Mouse (Mus musculus) gastrocnemius, adult 18-20 months (tissue): ENCODE measurements around the gene Cacna1d. TPM values are rescaled to one million over a fixed set of nuclear protein-coding genes. Genes with fewer than 3 reads are reported as not detected.

Experiments
- DNase-seq: peaks from one replicate; pipeline ENCODE4 v3.0.0; 2021; ENCODE audit warnings: low spot score
- long read RNA-seq, 2 experiments: library from polyadenylated mRNA; stranded (forward); transcript quantifications; one replicate each; pipeline ENCODE4 v2.0.0; 2021
- total RNA-seq, 2 experiments: library from RNA; stranded (reverse); gene quantifications; 2 replicates each; pipeline ENCODE4 v1.2.3; 2021

Gene Cacna1d
- total RNA-seq, result under 1 TPM; 0.26 to 0.37 TPM
- long read RNA-seq, experiment 1, result 0 reads
- long read RNA-seq, experiment 2, partial matches to known transcripts, result 0 of 1 reads
- long read RNA-seq, experiment 2, other reads (novel, unspliced or antisense), result 1 of 1 reads

DNA sequence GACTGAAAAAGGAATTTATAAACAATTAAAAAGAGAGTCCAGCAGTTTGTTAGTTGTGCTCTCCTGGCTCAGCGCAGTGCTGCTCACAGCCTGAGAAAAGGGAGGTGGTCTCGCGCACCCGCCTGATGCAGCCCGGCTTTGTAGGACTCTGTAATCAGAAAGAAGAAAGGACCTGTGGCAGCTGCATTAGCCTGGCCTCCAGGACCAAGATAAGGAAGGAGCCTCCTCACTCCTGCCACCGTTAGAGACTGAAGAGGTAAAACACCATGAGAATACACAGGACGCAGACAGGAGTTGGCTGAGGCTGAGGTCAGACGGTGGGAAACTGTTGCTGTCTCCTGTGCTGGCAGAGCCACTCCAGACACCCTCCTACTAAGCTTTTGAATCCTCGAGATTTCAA lies at the start of gene Cacna1d:
Gene Cacna1d, minus strand, starts transcription at position 114 of the 400 bp plus-strand sequence.
- no peak for DNase-seq

DNA sequence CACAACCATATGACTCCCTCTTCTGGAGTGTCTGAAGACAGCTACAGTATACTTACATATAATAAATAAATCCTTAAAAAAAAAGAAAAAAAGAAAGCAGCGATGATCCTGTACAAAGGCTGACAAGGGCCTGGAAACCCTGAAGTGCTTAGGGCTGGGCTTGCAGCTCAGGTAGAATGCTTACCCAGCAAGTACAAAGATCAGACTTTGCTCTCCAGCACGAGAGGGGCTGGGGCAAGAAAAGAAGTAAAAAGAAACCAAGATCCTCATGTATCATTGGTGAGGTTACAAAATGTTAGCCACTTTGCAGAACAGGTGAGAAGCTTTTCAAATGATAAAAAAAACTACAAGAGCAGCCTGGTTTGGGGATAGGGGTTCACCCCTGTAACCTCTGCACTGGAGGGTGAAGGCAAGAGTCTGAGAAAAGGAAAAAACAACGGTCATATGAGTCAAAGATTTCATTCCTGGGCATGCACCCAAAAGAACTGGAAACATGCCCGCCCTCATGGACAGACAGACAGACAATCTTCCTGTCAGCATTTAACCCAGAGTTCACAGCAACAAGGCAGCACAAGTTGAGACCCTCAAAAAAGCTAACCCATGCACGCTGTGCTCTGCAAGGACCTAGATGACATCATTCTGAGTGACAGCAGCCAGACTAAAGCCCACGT lies 42.7 kb upstream of the Cacna1d start:
- no peak for DNase-seq

DNA sequence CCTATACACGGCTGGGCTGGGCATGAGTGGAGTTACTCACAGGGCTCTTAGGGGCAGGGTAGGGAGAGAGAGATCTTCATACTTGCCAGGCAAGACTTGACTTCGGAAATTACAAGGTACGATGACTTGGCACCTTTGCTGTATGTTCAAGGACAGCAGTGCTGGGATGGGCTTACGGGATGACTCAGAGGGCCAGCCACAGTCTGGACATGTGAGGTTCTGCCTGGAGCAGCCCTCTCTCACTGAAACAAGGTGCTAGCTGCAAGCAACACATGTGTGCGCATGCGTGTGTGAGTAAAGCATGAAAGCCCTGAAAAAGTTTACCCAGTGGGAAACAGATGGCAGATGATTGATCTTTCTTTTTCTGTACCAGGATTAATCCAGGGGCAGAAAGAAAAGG lies 40.6 kb upstream of the Cacna1d start:
- no peak for DNase-seq

DNA sequence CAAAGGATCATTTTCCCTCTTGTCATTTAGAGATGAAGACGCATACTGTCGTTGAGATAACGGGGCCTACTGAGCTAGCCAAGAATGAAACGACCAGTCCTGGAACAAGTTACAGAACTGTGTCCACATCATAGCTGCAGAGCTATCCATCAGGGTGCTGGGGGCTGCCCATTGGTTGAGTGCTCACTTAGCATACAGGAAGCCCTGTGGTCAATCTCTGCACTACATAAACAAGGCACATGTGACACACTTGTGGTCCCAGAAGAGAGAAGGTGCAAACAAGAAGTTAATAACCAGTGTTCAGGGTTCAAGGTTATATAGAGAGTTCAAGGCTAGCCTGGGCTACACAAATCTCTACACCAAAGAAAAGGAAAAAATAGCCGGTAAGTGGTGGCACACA lies 40.2 kb upstream of the Cacna1d start:
- DNase-seq, result no peak

DNA sequence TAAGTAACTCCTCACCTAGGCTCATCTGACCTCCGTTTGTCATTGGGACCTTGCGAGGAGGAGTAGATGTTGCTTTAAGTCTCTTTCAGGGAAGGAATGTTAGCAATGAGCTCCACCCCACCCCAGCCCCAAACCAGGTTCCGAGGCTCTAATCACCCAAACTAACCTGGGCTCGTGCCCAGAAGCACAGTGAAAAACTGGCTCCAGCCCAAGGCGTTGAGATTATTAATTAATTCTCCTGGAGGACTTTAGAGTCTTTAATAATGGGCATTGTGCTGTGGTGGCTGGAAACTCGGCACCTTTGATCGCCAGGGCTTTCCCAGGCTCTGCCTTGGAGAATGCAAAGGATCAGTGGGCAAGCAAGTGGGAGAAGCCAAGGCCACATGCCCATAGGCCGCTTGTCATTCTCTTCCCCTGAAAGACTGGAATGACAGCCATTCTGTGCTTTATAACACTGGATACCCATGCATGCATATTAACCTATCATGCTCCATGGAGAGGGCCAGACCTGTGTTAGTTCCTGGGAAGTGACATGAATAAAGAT lies 39.5 kb upstream of the Cacna1d start:
- no peak for DNase-seq

DNA sequence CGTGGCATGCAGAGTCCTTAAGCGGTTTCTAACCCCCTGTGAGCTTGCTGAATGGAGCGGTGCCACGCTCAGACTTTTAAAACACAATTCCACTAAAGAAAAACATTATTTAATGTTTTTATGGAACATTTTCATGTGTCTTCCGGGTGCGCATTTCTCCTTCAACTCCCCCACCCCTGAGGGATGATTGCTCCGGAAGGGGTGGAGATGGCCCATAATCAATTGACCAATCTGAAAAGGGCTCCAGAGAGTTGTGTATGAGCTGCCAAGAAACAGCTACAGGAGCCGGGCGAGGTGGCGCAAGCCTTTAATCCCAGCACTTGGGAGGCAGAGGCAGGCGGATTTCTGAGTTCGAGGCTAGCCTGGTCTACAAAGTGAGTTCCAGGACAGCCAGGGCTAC lies 38.2 kb upstream of the Cacna1d start:
- no peak for DNase-seq

DNA sequence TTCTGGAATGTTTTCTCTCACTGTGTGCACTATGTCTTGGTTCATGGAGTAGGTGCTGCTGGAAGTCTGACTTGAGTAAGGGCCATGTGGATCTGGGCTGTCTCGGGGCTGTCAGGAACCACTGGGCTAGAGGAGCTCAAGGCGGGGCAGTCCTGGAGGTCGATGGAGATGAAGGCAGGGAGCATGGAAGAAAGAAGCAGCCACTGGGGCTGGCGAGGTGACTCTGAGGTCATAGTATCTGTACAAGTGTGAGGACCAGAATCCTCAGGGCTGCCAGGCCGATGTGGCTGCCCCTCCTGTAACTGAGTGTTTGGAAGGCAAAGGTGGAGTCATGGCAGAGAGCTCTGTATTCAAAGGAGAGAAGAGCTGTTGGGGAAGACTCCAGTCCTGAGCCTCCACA lies 37.7 kb upstream of the Cacna1d start:
- no peak for DNase-seq

DNA sequence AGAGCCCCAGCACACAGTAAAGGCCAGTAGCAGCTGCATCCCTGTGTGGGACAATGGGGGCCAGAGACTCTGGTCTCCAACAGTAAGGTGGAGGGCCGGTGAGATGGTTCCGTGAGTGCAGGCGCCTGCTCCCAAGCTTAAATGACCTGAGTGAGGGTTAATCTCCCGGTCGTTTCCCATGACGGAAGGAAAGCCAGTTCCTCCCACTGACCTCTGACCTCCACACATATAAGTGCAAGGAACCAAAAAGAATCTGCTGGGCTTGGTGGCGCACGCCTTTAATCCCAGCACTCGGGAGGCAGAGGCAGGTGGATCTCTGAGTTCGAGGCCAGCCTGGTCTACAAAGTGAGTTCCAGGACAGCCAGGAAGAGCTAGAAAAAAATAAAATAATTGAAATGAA lies 37.1 kb upstream of the Cacna1d start:
- no peak for DNase-seq

DNA sequence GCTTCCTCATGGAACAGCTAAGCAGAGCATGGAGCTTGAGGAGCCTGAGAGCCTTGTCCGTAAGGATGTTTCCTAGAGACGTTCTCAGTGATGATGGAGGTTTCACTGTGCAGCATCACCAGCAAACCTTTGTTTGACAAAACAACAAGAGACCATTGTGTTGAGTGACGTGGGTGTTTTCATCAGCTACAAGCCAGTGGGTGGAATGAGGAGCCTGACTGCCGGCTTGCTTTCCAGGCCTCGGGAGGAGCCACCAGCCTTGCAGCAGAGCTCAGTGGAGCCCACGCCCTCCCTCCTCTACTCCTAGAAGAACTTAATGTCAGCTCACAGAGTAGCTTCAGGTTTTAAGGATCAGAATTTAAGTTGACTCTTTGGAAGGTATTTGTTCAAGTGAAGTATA lies 32.1 kb upstream of the Cacna1d start:
- no peak for DNase-seq

DNA sequence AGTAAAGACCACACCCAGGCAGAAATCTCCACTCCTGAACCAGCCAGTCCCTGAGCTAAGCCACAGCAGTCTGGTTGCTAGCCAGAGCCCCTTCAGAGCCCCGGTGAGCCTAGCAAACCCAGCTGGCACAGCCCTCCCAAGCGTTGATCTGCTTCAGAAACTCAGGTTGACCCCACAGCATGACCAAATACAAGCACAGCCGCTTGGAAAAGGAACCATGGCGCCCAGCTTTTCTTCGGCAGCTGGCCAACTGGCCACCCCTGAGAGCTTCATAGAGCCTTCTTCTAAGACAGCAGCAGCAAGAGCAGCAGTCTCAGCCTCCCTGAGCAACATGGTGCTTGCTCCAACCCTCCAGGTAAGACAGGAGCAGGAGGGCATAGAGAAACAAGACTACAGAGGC lies 28.1 kb upstream of the Cacna1d start:
- DNase-seq, result no peak

DNA sequence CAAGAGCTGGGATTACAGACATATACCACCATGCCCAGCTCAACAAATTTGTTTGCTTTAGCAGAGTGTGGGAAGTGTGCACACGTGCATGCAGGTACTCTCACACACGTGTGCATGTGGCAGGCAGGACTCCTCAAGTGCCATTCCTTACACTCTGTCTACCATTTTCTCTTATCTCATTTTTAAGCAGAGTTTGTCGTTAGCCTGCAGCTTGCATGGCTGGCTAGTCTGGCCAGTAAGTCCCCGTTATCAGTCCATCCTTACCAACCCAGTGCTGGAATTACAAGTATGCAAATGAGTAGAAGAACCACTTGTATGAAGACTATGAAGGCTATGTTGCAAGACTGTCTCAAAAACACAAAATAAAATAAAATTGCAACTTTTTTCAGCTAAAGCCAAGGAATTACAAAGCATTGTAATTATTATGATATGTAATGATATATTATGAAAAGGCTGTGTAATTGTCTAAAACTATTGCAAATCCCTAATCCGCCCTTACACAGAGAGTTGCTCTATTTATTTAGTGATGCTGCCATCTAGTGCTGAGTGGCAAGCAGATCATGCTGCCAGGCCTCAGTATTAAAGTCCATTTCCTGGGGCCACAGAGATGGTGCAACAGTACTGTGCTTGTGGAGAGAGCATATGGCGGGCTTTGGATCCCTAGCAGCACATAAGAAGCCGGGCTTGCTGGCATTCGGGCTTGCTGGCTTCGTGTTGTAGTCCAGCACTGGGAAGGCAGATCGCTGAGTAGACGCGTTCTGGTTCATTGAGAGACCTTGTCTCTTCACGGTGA lies 24.9 kb upstream of the Cacna1d start:
- DNase-seq, result no peak

DNA sequence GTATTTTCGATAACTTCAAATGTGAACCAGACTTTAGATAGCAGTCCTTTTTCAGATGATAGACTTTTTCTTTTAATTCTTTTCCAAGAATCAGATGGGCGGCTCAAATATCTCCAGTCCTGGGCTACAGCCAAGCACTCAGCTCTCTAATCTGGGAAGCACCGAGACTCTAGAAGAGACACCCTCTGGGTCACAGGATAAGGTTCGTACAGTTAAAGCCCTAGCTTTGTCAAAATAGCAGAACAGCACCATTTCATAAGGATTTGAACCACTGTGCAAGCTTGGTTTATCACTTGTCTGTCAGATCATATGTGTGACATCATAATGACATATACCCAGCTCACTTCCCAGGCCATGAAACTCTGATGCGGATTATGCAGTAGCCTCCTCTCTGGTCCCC lies 21.6 kb upstream of the Cacna1d start:
- no peak for DNase-seq

DNA sequence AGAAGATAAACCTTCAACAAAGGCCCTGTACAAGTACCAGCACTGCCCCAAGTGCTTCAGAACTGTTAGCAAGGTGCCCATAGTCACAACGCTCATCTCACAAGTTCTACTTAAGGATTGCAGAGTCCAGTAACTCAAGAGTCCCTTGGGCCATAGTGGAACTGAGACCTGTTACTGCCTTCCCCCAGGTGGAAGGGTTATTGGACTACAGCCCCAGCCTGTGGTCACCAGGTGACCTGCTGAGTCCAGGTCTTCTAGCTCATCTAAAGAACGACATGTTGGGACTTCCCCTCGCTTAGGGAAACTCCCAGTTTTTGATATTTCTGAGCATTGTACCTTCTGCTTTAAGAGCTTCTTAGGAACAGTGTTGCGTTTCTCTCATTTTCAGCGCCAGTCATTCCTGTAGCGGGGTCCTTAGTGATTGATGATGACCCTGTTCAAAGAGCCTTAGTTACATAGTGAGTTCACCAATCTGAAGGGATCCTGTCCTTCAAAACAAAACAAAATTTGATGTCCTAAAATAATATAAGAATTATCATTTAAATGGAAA lies 19.0 kb upstream of the Cacna1d start:
- DNase-seq, result no peak

DNA sequence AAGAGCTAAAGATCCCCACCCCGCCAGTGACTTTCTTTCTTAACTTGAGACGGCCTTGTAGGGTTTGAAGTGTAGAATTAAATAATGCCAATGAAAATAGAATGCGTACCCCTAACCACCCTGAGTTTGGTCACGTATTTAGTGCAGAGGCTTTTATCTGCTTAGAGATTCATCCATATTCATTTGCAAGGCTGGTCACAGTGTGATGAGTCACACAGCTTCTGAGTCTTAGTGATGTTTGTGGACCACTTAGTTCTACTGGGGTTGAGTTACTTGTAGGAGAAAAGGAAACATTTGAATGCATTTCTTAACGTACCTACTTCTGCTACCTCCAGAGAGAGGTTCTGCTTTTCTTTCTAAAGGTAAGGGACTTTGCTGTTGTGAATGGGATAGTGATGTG lies 13.7 kb upstream of the Cacna1d start:
- DNase-seq, result no peak

DNA sequence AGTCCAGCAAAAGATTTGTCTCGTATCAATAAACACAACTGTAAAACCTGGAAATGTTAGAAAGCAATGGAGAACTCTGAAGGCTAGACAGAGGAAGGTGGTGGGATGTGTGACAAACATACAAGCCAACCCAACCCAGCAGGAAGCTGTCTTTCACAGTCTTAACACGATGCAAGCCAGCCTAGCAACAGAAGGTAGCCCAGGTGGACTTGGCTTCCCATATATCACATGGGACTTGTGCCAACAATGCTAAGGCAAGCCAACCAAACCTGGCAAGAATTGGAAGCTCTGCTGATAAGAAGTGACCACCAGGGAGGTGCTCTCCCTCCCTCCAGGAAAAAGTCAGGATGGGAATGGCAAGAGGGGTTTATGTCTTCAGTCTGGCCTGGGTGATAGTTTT lies 6.9 kb upstream of the Cacna1d start:
- no peak for DNase-seq

DNA sequence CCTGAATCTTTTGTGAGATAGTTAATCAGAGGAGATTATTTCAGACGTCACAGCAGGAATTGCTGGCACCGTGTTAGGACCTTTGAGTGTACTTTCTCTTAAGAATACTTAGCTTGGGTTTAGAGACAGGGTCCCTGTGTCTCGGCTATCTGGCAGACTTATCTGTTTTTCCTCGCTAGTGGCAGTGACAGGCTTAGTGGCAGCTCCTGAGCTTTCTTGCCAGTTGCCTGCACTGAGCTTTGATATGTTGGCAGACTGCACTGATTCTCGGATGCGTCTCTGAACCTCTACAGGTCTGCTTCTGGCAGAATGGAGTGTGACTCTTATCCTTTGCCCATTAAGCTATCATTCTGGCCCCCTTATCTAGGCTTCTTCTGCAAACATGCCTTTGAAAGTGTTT lies 3.7 kb upstream of the Cacna1d start:
- no peak for DNase-seq

DNA sequence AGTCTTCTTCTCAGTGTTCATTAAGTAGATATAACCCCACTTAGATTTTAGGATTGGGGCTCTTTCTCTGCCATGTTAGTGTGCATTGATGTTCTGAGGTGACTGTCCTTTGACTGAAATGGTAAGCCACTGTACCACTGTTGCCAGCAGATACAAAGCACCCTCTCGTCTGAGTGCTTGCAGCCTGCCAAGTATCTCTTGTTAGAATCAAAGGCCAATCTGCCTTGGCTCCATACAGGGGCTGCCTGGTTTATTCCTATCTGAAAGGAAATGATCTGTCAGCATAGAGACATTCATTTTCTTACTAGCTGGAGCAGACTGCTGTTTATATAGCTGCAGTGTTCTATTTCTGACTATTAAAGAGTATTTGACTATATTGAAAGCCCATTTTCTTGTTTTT lies 2.0 kb upstream of the Cacna1d start:
- DNase-seq, result no peak

DNA sequence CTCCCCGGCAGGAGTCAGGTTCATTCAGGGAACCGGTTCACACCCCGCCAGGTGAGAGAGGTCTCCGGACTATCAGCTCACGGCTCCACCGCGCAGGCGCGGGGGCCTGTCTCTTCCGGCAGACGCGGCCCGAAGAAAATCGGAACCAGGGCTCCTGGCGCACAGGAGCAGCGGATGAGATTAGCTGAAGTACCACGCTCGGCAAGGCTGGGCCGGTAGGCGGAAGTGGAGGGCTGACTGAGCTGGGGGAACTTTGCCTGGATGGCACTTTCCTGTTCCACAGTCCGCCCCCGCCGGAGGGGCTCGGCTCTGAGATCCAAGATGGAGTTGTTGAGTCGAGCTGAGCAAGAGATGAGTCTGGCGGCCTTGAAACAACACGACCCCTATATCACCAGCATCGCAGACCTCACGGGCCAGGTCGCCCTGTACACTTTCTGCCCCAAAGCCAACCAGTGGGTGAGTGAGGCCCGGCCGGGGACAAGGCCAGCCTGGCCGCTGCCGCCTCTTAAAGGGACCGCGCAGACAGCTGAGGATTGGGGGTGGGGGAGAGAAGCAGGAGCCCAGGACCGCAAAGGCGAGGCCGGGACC lies 11.8 kb downstream of the Cacna1d start, which contains the start of gene Dcp1a:
Gene Dcp1a, plus strand, starts transcription at position 175 of the 588 bp plus-strand sequence.
- DNase-seq, result peak; percentile 96

DNA sequence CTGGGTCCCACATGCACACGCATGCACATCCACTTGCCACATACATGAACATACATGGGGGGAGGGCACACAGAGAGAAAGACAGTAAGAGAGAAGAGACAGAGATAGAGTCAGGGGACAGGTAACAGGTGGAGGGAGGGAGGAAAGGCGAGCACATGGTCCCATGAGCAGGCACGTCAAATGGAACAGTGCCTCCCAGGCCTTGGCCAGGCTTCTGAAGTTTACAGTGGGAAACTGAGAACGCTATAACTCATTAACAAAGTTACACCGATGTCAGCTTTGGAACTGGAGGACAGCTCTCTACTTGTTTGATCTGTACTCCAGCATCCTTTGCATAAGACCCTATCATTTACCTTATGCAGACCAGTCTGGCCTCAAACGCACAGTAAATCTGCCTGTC lies 16.8 kb downstream of the Cacna1d start:
- no peak for DNase-seq

DNA sequence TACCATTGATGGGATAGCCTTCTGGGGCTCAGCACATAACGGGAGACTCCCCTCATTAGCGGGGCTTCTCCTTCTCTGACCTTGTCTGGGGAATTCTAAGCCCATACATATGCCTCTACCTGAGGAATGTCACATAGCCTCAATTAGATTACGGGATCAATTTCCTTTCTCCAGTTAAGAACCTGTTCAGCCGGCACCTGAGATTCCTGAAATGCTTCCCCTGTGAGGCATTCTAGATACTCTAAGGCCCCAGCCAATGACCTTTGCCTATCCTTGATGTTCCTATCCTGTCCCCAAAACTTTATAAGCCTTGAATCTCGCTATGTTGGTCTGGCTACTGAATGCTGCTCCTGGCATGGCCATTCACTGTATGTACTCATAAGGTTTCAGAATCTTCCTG lies 17.6 kb downstream of the Cacna1d start:
- no peak for DNase-seq

DNA sequence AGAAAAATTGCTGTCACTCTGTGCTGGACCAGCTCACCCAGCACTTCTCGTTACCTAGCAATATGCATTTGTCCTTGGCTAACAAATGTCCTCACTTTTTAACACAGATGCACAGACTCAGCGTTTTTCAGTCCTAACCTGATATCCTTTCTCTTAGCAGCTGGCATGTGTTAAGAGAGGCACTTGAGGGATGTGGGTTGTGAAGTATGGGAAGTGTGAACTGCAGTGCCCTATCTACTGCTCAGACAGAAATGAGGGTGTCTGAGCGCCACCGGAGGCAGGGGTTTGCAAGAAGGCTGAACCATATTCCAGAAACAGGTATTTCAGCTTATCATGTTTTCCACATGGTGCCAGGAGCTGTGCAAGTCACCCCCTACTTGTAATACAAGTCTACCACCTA lies 27.9 kb downstream of the Cacna1d start:
- no peak for DNase-seq
